Mouse (Mus musculus) small intestine, adult 2 months (tissue): ENCODE measurements around the gene Gm10134.

ENCODE experiments used
- CTCF ChIP-seq: fragments of 200-500 bp; IDR thresholded peaks from 2 replicates; pipeline ENCODE4 v1.5.1; 2012; ENCODE audit warnings: low read depth, mild to moderate bottlenecking, control low read depth, inconsistent platforms, low read length, moderate library complexity, mixed read lengths; ENCODE audit not compliant: insufficient replicate concordance, insufficient read length; ENCODE audit errors: extremely low read depth
- POLR2A ChIP-seq: fragments of 200-500 bp; IDR thresholded peaks from 2 replicates; pipeline ENCODE4 v1.6.1; 2012; ENCODE audit warnings: low read depth, mild to moderate bottlenecking, control low read depth, inconsistent platforms, low read length, moderate library complexity

DNA sequence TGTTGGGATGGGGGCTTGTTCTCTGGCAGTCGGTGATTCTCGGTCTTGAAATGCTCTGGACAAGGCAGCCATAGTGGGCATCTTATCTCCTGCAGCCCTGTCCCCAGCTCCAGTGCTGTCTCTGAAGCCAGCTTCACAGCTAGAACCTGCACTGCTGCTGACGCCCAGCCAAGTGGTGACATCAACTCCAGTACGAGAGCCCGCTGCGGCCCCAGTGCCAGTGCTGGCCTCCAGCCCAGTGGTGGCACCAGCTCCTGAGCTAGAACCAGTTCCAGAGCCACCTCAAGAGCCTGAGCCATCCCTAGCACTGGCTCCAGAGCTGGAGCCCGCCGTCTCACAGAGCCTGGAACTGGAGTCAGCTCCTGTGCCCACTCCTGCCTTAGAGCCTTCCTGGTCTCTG lies 38.0 kb downstream of the Gm10134 start:
- TF ChIP-seq CTCF (no peak), POLR2A (no peak)
